Mouse (Mus musculus): ENCODE results near the gene Mlycd.
A peak's percentile ranks its signal among the peaks of the same experiment; 100 is the strongest.

Mlycd gene

GRCm38 (mm10) chr8:119404648-119405047 is 10.0 kb downstream of the Mlycd start:
- DNase-seq: no peak

GRCm38 (mm10) chr8:119408311-119408710 is 13.6 kb downstream of the Mlycd start:
- DNase-seq: no peak

- DNase-seq: no peak
These were observed 17.5 kb downstream of the Mlycd start for GRCm38 (mm10) chr8:119412037-119412734.

GRCm38 (mm10) chr8:119412735-119413498 is 18.2 kb downstream of the Mlycd start:
- peak; percentile 75 for DNase-seq

GRCm38 (mm10) chr8:119413605-119414004 is 18.9 kb downstream of the Mlycd start:
- no peak for DNase-seq

GRCm38 (mm10) chr8:119420318-119420717 is 25.6 kb downstream of the Mlycd start:
- DNase-seq: no peak

- DNase-seq: no peak
These were observed 27.0 kb downstream of the Mlycd start for GRCm38 (mm10) chr8:119421603-119422122.

- no peak for DNase-seq
These were observed 27.5 kb downstream of the Mlycd start for GRCm38 (mm10) chr8:119422123-119422711.

GRCm38 (mm10) chr8:119423631-119424141 is 29.0 kb downstream of the Mlycd start:
- DNase-seq: peak; percentile 82

- DNase-seq: peak; percentile 75
These were observed 29.6 kb downstream of the Mlycd start for GRCm38 (mm10) chr8:119424199-119424733.

- no peak for DNase-seq
These were observed 30.1 kb downstream of the Mlycd start for GRCm38 (mm10) chr8:119424740-119425139.

- DNase-seq: peak; percentile 71
These were observed 30.9 kb downstream of the Mlycd start for GRCm38 (mm10) chr8:119425533-119425932.

- DNase-seq: peak; percentile 63
These were observed 31.5 kb downstream of the Mlycd start for GRCm38 (mm10) chr8:119426069-119426735.

GRCm38 (mm10) chr8:119427634-119428349 is 33.1 kb downstream of the Mlycd start:
- DNase-seq: no peak

- DNase-seq: peak; percentile 38
These were observed 33.7 kb downstream of the Mlycd start for GRCm38 (mm10) chr8:119428350-119428740.

- peak; percentile 63 for DNase-seq
These were observed 34.2 kb downstream of the Mlycd start for GRCm38 (mm10) chr8:119428766-119429327.

GRCm38 (mm10) chr8:119429552-119429951 is 34.9 kb downstream of the Mlycd start:
- peak; percentile 69 for DNase-seq

- peak; percentile 63 for DNase-seq
These were observed 35.6 kb downstream of the Mlycd start for GRCm38 (mm10) chr8:119430250-119430649.

- no peak for DNase-seq
These were observed 36.0 kb downstream of the Mlycd start for GRCm38 (mm10) chr8:119430690-119431089.

GRCm38 (mm10) chr8:119432372-119432771 is 37.7 kb downstream of the Mlycd start:
- peak; percentile 57 for DNase-seq

GRCm38 (mm10) chr8:119433582-119434174 is 39.0 kb downstream of the Mlycd start, which contains the start of gene Osgin1:
Gene Osgin1 (plus strand): TSS chr8:119434124.
- peak; percentile 50 for DNase-seq

All from kidney, adult 9 months (tissue).